Mouse (Mus musculus) T-helper 17 cell (primary cell): ENCODE measurements around the gene Timp4.
"Not testable (repeated sequence)": the region's sequence is repeated elsewhere in the genome, so short reads cannot be mapped to it uniquely, and the experiment has no call there.

Experiments used
- in situ Hi-C, 2 experiments: fragments of 300-600 bp; cut with MboI, MseI; formaldehyde crosslinking; loops; 1 replicate in 1 of 2; 2 replicates in 1 of 2; pipeline ENCODE4 v1.15.1; 2025; ENCODE audit warnings: high pct_unique_total_duplicates in 2 of 2

Timp4 gene

DNA sequence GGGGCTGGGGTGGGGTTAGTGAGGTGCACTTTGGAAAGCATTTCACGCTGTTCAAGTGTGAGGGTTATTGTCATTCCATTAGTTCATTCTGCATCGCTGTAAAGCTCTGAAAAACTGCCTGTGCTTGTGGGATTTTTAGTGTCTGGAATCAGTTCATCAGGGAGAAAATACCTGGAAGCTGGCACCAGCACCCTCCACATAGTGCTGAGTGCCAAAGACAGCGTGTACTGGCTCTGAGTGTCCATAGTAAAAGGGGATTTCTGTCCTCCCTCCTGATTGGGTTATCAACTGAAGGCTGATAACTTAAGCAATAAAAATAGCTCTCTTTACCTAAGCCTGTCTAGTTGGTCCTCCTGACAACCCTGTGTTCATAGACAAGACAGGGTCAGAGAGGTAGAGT is 8.5 kb upstream of the Timp4 start:
- in situ Hi-C loops, result loop anchor here in 1 of 2 experiments (5.0 kb wide), 1 partner anchor 48 kb away; no protein-coding TSS in a partner anchor

- in situ Hi-C loops, result no loop called here
These were observed 3.2 kb upstream of the Timp4 start for GRCm38 (mm10) chr6:115255171-115255570.

GRCm38 (mm10) chr6:115251531-115251985 is 447 bp downstream of the Timp4 start:
- in situ Hi-C loops, result no loop called here

DNA sequence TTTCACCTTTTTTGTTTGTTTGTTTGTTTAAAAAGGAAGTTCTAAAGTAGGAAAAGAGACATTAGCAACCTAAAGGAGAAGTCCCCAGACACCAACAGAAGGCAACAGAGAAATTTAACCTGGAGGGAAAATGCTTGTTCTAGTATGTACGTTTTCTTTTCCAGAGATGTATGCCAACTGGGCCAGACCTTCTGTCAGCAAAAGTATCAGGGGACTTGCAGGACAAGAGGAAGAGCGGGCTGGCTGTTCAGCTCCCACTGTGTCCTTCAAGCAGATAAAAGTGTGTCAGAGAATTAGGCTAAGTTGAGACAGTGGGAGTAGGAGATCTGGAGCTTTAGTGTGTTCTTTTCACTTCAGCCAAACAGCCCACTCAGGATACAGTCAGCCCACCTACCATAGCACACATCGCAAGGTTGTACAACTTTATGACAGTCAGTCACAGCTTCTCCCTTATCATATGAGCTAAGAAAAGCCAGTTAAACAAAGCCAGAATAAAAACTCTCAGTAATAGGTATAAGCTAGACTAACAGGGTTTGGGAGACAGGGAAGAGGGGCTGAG is 6.4 kb downstream of the Timp4 start:
- in situ Hi-C loops, result no loop called here

DNA sequence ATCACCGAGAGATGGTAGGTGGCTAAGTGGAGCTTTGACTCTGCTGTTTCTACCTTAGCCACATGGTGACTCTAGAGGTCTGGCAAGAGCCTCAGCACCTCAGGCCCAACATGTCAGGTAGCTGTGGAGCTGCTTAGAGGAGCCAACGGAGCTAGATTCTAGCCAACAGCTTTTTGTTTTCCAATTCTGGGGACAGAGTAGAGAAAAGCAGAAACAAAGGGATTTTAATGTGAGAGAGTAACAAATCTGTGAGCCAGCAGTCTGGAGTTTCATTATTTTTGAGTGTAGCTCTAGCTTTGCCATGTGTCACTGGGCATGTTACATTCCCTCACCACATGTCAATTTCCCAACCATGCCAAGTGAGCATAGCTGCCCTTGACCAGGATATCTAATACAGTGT is 7.8 kb downstream of the Timp4 start:
- in situ Hi-C loops, result no loop called here

- in situ Hi-C loops, result no loop called here
These were observed 10.1 kb downstream of the Timp4 start for GRCm38 (mm10) chr6:115241939-115242338.

GRCm38 (mm10) chr6:115241131-115241699 is 10.8 kb downstream of the Timp4 start:
- in situ Hi-C loops, result no loop called here

- in situ Hi-C loops, result not testable (repeated sequence)
These were observed 11.6 kb downstream of the Timp4 start for GRCm38 (mm10) chr6:115240431-115240830.

DNA sequence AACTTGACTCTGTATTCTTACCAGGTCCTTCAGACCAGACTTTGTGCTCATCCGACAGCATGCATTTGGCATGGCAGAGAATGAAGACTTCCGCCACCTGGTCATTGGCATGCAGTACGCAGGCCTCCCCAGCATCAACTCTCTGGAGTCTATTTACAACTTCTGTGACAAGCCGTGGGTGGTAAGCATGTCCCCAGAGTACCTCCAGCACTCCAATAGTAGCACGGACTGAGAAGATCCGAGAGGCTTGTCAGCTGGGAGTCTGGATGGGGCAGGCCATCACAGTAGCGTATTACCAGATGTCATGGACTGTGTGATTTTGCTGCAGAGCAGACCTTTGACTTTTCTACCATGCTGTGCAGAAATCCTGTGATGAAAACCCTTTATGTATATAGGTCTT is 12.7 kb downstream of the Timp4 start:
- in situ Hi-C loops, result no loop called here

- in situ Hi-C loops, result no loop called here
These were observed 13.7 kb downstream of the Timp4 start for GRCm38 (mm10) chr6:115238031-115239027.

GRCm38 (mm10) chr6:115232562-115232961 is 19.4 kb downstream of the Timp4 start:
- in situ Hi-C loops, result no loop called here

GRCm38 (mm10) chr6:115231836-115232235 is 20.2 kb downstream of the Timp4 start:
- in situ Hi-C loops, result no loop called here

DNA sequence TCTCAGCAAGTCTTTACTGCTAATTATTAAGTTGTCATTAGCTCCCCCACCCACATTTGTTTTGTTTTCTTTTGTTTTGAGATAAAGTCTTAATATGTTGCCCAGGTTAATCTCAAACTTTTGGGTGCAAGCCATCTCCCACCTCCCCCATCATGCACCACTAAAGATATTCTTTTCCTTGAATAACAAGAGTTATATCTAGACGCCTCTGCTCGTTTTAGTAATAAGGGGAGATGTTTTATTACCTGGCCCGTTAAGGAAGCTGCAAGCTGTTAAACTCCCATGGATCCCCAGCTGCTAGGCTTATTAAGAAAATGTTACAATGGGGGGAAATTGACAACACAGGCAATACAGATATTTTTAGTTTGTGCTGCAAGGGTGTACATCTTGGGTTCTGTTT is 21.4 kb downstream of the Timp4 start:
- in situ Hi-C loops, result no loop called here

DNA sequence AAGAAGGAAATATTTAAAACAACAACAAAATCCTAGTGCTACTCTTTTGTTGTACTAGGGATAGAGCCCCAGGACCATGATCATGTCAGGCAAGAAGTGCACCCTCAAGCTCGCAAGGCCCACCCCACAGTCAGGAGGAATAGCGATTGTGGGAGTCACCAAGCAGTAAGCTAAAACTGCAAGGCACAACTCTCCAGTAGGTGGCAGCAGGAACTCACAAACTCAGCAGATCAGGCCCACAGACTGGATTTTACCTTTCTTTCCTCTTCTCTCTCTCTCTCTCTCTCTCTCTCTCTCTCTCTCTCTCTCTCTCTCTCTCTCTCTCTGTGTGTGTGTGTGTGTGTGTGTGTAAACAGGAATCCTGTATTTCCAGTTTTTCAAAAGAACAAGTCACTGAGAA is 24.5 kb downstream of the Timp4 start:
- in situ Hi-C loops, result loop anchor here (5.0 kb wide), 1 partner anchor 310 kb away; no protein-coding TSS in a partner anchor

DNA sequence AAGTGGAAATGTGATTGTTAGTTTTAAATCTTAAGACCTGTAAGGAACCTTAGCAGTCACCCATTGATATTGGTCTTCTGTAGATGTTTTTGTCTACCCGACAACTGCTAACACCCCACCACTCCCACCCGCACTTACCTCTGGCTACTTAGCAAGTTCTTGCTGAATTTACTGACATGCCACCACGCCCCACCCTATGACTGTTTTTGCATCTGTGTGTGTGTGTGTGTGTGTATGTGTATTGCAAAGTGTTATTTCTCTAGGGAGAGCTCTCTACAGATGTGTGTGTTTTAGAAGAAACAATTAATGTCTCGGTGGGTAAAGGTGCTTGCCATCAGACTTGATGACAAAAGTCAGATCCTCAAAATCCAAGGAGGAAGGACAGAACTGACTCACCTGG is 25.0 kb downstream of the Timp4 start, which contains the start of gene Gm17482:
Gm17482 (plus strand) TSS at position 301 of the 400 bp plus-strand sequence.
- in situ Hi-C loops, result loop anchor here (5.0 kb wide), 1 partner anchor 310 kb away; no protein-coding TSS in a partner anchor

- in situ Hi-C loops, result loop anchor here (5.0 kb wide), 1 partner anchor 312 kb away; no protein-coding TSS in a partner anchor
These were observed 26.5 kb downstream of the Timp4 start for GRCm38 (mm10) chr6:115225519-115225918.

DNA sequence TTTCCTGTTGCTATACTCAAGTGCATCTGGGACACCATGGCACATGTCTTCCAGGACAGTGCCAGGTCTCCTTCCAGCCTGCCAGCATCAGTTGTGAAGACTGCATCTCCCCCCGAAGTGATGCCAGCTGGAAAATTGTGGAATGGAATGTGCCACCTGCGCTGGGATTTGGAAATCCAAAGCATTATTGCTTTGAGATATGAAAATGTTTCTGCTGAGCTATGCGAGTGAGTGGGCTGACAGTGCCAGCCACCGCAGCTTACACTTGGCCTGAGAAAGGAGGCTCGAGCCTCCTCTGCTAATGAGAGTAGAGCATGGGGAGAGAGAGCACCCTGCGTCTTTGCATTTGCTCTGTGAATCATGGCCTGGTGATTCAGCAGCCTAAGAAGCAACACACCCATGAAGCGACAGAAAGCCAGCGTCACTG is 30.8 kb downstream of the Timp4 start:
- in situ Hi-C loops, result no loop called here

- in situ Hi-C loops, result loop anchor here in 1 of 2 experiments (5.0 kb wide), 1 partner anchor 49 kb away; no protein-coding TSS in a partner anchor
These were observed 38.9 kb downstream of the Timp4 start for GRCm38 (mm10) chr6:115213129-115213528.

- in situ Hi-C loops, result loop anchor here in 1 of 2 experiments (5.0 kb wide), 1 partner anchor 50 kb away; no protein-coding TSS in a partner anchor
These were observed 39.7 kb downstream of the Timp4 start for GRCm38 (mm10) chr6:115212132-115212903.

- in situ Hi-C loops, result loop anchor here in 1 of 2 experiments (5.0 kb wide), 1 partner anchor 51 kb away; no protein-coding TSS in a partner anchor
These were observed 41.2 kb downstream of the Timp4 start for GRCm38 (mm10) chr6:115210820-115211219.

DNA sequence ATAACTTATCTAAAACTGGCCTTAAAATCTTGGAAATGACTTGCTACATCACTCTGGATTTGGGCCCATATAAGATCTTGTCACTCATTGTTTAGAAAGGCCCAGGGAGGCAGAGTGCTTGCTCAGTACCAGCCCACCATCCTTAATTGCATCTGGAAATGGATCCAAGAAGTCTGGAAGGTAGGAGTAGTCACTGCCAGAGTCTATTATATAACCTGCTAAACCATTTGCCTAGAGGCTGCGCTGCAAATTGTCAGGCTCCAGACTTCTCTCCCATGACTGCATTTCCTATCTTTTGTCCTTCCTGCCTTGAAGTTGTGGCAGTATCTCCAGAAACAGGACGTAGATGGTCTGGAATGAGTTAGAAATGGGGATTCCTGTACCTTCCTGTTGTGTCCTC is 41.8 kb downstream of the Timp4 start:
- in situ Hi-C loops, result loop anchor here in 1 of 2 experiments (5.0 kb wide), 1 partner anchor 52 kb away; no protein-coding TSS in a partner anchor
